Mouse (Mus musculus) small intestine, adult 2 months (tissue): ENCODE measurements around the gene Gm5767. TPM values are rescaled to one million over a fixed set of nuclear protein-coding genes. Genes with fewer than 3 reads are reported as not detected.

Experiments
- H3K27ac ChIP-seq: fragments of 200-500 bp; 2 replicates; pipeline ENCODE4 v1.5.1; 2012; ENCODE audit warnings: low read depth, low read length, control low read depth, inconsistent platforms; ENCODE audit not compliant: insufficient read depth
- H3K27me3 ChIP-seq: fragments of 200-500 bp; 2 replicates; pipeline ENCODE4 v1.6.1; 2012; ENCODE audit warnings: mild to moderate bottlenecking, moderate library complexity, low read length, inconsistent platforms; ENCODE audit not compliant: control insufficient read depth, insufficient read depth
- H3K36me3 ChIP-seq: fragments of 200-500 bp; 2 replicates; pipeline ENCODE4 v1.6.1; 2012; ENCODE audit warnings: mild to moderate bottlenecking, low read length, control low read depth, inconsistent platforms; ENCODE audit not compliant: control insufficient read depth, insufficient read depth
- H3K4me1 ChIP-seq: fragments of 200-500 bp; 2 replicates; pipeline ENCODE4 v1.6.1; 2012; ENCODE audit warnings: low read length, inconsistent platforms, mixed read lengths; ENCODE audit not compliant: control insufficient read depth, insufficient read depth, insufficient read length
- H3K4me3 ChIP-seq: fragments of 200-500 bp; 2 replicates; pipeline ENCODE4 v1.5.1; 2012; ENCODE audit warnings: low read depth, mild to moderate bottlenecking, control low read depth, inconsistent platforms, low read length, moderate library complexity
- CTCF ChIP-seq: fragments of 200-500 bp; IDR thresholded peaks from 2 replicates; pipeline ENCODE4 v1.5.1; 2012; ENCODE audit warnings: low read depth, mild to moderate bottlenecking, control low read depth, inconsistent platforms, low read length, moderate library complexity, mixed read lengths; ENCODE audit not compliant: insufficient replicate concordance, insufficient read length; ENCODE audit errors: extremely low read depth
- POLR2A ChIP-seq: fragments of 200-500 bp; IDR thresholded peaks from 2 replicates; pipeline ENCODE4 v1.6.1; 2012; ENCODE audit warnings: low read depth, mild to moderate bottlenecking, control low read depth, inconsistent platforms, low read length, moderate library complexity
- WGBS: fragments of 180-500 bp; shearing (Covaris S2); methylation state at CpG from one replicate; pipeline ENCODE4 v1.1.7; 2018; 5-methylcytosine and 5-hydroxymethylcytosine counted together
- polyA plus RNA-seq: library from polyadenylated mRNA; depleted of rRNA; stranded (reverse); fragments of >200 nt; gene quantifications from 2 replicates; pipeline ENCODE4 v1.2.3, GENCODE M21; 2012

The Gm5767 gene
- polyA plus RNA-seq, 1 experiment = not detected

DNA sequence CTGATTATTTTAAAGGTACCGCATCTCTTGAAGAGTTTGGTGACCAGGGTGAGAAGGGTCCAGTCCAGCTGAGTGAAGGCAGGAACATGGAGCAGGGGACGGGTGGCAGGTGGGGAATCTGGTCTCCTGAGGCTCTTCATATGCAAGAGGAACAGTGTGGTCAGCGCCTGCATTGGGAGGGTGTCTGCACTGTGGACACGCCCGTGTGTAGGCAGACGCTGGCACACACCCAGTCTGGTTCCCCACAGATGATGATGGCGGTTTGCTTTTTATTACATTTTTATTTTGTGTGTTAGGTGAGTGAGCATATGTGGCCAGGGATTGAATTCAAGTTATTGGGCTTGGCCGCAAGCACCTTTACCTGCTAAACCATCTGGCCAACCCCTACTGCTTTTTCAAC, 5.0 kb upstream of the Gm5767 start:
- TF ChIP-seq CTCF (no peak), POLR2A (no peak)
- no peaks in the 10 kb centered on the region for H3K27me3 ChIP-seq
- H3K4me1 ChIP-seq = peaks cover 14% of the 10 kb centered on the region; the same call in 1 of the 2 replicates
- H3K27ac ChIP-seq = no peak overlapping the region
- no peaks in the 10 kb centered on the region for H3K36me3 ChIP-seq
- H3K4me3 ChIP-seq = no peak overlapping the region
- 35% methylated on average over 8 of the region's 8 CpGs for WGBS

DNA sequence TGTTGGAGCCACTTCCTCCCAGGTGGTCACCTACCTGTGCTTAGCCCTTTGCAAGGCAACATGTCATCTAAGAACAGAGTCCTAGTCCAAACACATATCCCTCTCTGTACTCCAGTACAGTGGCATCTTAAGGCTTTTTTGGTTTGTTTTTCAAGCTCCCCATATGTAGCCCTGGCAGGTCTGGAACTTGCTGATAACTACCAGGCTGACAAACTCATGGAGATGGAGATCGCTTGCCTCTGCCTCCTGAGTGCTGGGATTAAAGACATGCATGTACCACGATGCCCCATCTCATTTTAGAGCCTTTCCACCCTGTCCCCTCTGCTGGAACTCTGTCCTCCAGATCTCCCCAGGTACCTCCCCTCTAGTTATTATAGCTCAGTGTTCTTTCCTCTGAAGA, 4.3 kb upstream of the Gm5767 start:
- H3K36me3 ChIP-seq = no peaks in the 10 kb centered on the region
- no peak for TF ChIP-seq CTCF
- TF ChIP-seq POLR2A = no peak
- H3K4me3 ChIP-seq = no peak overlapping the region
- no peaks in the 10 kb centered on the region for H3K27me3 ChIP-seq
- no peak overlapping the region for H3K27ac ChIP-seq
- 82% methylated on average over 2 of the region's 2 CpGs for WGBS
- peaks cover 13% of the 10 kb centered on the region; the same call in 1 of the 2 replicates for H3K4me1 ChIP-seq

- TF ChIP-seq CTCF (peak; percentile 65; the same call in 1 of the 2 replicates), POLR2A (no peak)
- H3K27me3 ChIP-seq = no peaks in the 10 kb centered on the region
- H3K4me3 ChIP-seq = no peak overlapping the region
- H3K36me3 ChIP-seq = no peaks in the 10 kb centered on the region
- WGBS = 55% methylated on average over 4 of the region's 4 CpGs
- peaks cover 13% of the 10 kb centered on the region; the same call in 1 of the 2 replicates for H3K4me1 ChIP-seq
- no peak overlapping the region for H3K27ac ChIP-seq
Measured at GRCm38 (mm10) chr16:8676800-8677199, 3.8 kb upstream of the Gm5767 start.

DNA sequence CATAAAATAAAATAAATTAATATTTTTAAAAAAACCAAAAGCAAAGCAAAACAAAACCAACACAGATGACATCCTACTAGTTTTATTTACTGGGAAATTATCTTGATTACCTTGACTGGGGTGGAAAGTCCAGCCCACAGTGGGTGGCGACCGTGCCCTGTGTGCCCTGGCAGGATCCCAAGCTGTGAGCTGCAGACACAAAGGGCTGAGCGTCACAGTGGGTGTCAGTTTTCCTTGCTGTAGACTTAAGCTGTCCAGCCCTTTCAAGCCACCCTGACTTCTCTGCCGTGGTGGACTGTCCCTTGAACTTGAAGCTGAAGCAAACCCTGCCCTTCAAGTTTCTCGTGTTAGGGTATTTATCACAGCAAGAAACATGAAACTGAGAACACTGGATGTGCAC, 2.5 kb upstream of the Gm5767 start:
- no peak for TF ChIP-seq POLR2A
- TF ChIP-seq CTCF = no peak
- Histone ChIP-seq H3K27me3 (no peaks in the 10 kb centered on the region), H3K4me3 (no peak overlapping the region), H3K36me3 (no peaks in the 10 kb centered on the region), H3K27ac (peak overlapping the region; percentile 17; the same call in 1 of the 2 replicates), H3K4me1 (peaks cover 13% of the 10 kb centered on the region; the same call in 1 of the 2 replicates)
- whole genome bisulfite sequencing = 23% methylated on average over 5 of the region's 5 CpGs

DNA sequence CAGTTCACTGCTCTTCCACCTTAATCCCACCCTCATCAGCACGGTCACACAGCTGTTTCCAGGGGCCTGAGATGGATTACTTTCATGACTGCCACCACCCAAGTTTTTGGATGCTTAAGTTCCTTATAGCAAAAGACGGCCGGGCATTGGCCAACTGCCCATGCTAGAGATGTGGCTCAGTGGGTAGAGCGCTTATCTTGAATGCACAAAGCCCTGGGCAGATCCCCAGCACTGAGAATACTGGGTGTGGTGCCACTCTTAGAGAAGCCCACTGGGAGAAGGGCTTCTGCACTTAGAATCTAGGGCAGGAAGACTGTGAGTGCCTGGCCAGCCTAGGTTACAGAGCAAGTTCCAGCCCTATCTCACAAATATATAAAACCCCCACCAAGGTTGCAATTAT, 1.9 kb upstream of the Gm5767 start:
- Histone ChIP-seq H3K27me3 (no peaks in the 10 kb centered on the region), H3K4me1 (peaks cover 13% of the 10 kb centered on the region; the same call in 1 of the 2 replicates), H3K27ac (no peak overlapping the region), H3K36me3 (no peaks in the 10 kb centered on the region), H3K4me3 (no peak overlapping the region)
- 34% methylated on average over 4 of the region's 4 CpGs for WGBS
- no peak for TF ChIP-seq POLR2A
- TF ChIP-seq CTCF = no peak

DNA sequence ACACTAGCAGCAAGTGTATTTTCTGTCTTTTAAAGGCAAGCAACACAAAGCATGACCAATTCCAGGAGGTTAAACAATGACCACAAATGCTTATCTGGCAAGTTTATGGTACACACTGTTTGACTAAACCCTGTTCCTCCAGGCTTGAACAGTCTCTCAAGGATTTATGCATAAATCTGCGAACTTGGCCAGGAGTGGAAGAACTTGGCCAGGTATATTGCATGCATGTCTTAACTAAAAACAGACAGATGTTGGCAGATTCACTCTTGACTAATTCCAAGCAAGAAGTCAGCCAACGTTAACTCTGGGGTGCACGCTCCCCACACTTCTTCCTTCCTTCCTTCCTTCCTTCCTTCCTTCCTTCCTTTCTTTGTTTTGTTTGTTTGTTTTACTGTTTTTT, 790 bp upstream of the Gm5767 start:
- peaks cover 13% of the 10 kb centered on the region; the same call in 1 of the 2 replicates for H3K4me1 ChIP-seq
- no peak overlapping the region for H3K27ac ChIP-seq
- no peak for TF ChIP-seq CTCF
- no peaks in the 10 kb centered on the region for H3K36me3 ChIP-seq
- no peak overlapping the region for H3K4me3 ChIP-seq
- 56% methylated on average over 3 of the region's 3 CpGs for WGBS
- H3K27me3 ChIP-seq = no peaks in the 10 kb centered on the region

- peaks cover 11% of the 10 kb centered on the region for H3K36me3 ChIP-seq
- no peaks in the 10 kb centered on the region for H3K27me3 ChIP-seq
- H3K4me3 ChIP-seq = no peak overlapping the region
- WGBS = 26% methylated on average over 4 of the region's 4 CpGs
- TF ChIP-seq POLR2A (no peak), CTCF (no peak)
- peaks cover 19% of the 10 kb centered on the region for H3K4me1 ChIP-seq
- H3K27ac ChIP-seq = no peak overlapping the region
Measured at GRCm38 (mm10) chr16:8685087-8685486, 4.5 kb downstream of the Gm5767 start.
